Mouse (Mus musculus): Measurements from ENCODE around the gene Nab2. TPM values are rescaled to one million over a fixed set of nuclear protein-coding genes. Genes with fewer than 3 reads are reported as not detected.
A peak's percentile ranks its signal among the peaks of the same experiment; 100 is the strongest.

The Nab2 gene
- 1 to 10 TPM; 2.3 to 4.4 TPM for total RNA-seq (2021)
- long read RNA-seq, experiment 1, partial matches to known transcripts = 1 of 2 reads
- long read RNA-seq, experiment 1, other reads (novel, unspliced or antisense) = 0 of 2 reads
- long read RNA-seq, experiment 2, partial matches to known transcripts = 1 of 6 reads
- long read RNA-seq, experiment 2, other reads (novel, unspliced or antisense) = 4 of 6 reads

DNA sequence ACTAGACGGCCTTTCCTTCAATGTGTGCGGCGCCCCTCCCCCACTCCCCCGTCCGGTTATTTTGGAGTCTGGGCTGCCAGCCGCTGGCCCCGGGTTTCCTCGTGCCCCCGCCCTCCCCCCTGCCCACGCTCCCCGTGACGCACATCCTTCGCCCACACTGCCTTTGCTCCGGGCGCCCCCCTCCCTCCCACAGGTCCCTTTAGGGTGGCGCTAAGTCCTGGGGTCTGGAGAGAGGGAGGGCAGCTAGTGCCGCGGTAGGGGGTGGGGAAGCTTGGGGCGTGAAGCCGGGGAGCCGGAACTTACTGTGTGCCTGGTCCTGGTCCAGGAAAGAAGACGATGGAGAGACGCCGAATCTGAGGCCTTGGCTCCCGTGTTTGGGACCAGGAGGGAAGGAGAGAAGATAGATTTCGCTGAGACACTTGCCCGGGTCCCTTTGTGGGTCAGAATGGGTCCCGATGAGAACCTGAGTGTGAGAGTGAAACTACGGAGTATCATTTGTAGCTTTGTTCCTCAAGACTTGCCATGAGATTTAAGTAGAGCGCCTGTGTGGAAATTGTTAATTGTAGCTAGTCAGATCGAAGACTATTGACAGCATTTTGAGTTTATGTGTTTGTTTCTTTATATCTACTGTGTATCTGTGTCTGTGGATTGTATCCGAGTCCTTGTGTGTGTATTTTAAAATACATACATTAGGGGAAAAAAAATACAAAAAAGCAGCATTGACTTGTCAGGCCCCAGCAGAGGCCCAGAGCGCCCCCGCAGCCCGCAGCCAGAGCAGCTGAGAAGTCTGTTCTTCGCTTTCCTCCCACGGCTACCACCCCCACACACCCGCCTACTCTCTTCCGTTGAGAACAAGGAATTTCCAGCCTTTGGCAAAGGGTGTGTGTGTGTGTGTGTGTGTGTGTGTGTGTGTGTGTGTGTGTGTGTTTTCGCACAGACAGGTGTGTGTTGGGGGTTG, at the start of gene Nab2:
Gene Nab2, minus strand, starts transcription at position 476 of the 958 bp plus-strand sequence.
- intact Hi-C loops (cut with DNase I) = no loop called here
- peak; percentile 75 to 82 for DNase-seq

DNA sequence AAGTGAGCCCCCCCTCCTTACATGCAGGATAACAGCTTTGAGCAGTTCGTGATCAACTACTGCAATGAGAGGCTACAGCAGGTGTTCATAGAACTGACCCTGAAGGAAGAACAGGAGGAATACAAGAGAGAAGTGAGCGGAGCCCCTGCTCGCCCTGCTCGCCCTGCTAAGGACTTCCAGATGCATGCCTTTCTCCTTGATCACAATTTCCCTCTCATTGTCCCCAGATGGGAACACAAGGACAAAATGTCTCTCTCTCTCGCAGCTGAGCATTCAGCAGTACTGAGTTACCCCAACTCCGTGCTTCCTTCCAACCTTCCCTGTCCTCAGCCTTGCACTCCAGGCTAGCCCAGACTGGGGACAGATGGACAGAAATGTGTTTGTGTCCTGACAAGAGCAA, 44.4 kb upstream of the Nab2 start:
- intact Hi-C loops (cut with DNase I) = no loop called here
- no peak for DNase-seq

GRCm38 (mm10) chr10:127710331-127710730, 42.0 kb upstream of the Nab2 start:
- intact Hi-C loops (cut with DNase I) = no loop called here
- DNase-seq = no peak

GRCm38 (mm10) chr10:127708850-127709370, 40.5 kb upstream of the Nab2 start:
- intact Hi-C loops (cut with DNase I) = no loop called here
- DNase-seq = no peak

DNA sequence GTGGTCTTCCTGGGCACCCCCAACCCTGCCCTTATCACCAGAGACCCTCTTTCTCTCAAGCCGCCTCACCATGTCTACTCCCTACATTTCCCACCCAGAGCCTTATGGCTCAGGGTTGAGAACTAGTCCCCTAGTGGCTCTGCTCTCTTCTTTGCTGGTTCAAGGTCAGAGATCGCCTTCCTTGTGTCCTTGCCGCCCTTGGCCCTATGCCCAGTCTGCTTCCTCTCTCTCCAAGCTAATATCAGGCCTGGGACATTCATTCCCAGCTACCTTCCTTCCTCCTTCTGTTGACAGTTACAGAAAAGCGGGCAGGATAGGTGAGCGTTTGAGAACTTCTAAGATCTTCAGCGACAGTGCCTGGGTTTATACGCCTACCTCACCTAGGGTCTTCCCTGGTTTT, 39.4 kb upstream of the Nab2 start:
- no peak for DNase-seq
- intact Hi-C loops (cut with DNase I) = no loop called here

- intact Hi-C loops (cut with DNase I) = no loop called here
- DNase-seq = no peak
These were observed 37.4 kb upstream of the Nab2 start for GRCm38 (mm10) chr10:127705783-127706182.

GRCm38 (mm10) chr10:127704766-127705220, 36.4 kb upstream of the Nab2 start, which contains the start of gene Myo1a:
Gene Myo1a (plus strand): TSS chr10:127705170.
- DNase-seq = no peak

GRCm38 (mm10) chr10:127704293-127704692, 35.9 kb upstream of the Nab2 start:
- intact Hi-C loops (cut with DNase I) = no loop called here
- no peak for DNase-seq

More at GRCm38 (mm10) chr10:127704766-127705220, 36.4 kb upstream of the Nab2 start, which contains the start of gene Myo1a:
- intact Hi-C loops (cut with DNase I) = no loop called here

DNA sequence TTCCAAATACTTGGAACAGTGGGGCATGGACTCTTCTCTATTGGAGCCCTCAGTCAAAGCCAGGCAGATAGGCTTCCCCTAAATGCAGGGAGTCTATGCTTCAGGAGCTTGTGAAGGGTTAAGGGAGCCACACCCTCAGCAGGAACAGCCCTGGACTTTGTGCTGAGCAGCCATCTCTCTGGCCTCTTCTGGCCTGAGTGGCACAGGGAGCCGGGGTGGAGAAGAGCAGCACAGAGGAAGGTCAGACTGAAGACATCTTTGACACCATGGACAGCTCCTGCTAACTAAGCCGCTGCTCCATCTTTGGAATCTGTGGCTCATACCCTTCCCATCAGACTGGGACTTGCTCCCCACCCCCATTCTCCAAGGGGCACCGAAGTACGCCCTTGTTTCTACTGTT, 34.9 kb upstream of the Nab2 start:
- intact Hi-C loops (cut with DNase I) = no loop called here
- DNase-seq = no peak

DNA sequence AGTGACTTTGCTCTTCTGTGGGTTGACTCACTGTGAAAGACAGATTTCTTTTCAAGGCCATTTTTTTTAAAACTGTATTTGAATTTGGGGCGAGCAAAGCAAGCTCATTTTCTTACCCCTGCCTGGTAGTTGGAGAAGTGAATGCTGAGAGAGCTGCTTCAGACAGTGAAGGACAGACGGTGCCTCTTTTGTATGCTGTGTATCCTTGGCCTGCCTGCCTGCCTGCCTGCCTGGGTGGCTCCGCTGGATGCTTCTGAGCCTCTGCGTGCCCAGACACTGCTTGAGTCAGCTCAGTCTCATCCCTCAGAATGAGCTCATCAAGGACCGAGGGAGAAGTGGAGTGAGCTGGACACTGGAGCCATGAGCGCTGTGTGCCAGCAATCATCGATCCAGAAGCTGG, 30.6 kb upstream of the Nab2 start:
- intact Hi-C loops (cut with DNase I) = loop anchor here (5.0 kb wide), 1 partner anchor 238 kb away; no protein-coding TSS in a partner anchor
- no peak for DNase-seq

GRCm38 (mm10) chr10:127695775-127696174, 27.4 kb upstream of the Nab2 start:
- DNase-seq = no peak
- intact Hi-C loops (cut with DNase I) = loop anchor here (5.0 kb wide), 1 partner anchor 242 kb away; no protein-coding TSS in a partner anchor

DNA sequence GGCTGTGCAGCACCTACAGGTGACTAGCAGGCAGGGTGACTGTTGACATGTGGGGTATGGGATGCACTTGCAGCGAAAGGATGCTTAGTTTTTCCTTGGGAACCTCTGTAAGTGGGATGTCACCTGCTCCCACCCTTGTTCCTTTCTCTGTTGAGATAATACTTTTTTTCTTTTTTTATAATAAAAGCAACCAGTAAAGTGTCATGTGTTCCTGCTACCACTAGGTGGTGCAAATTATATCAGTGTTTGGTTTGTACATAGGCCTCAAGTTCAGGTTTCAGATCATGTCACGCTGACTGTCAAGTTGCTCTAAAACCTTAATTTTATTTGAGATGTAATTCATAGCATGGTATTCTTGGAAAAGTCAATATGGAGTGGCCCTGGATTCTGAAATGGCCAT, 26.3 kb upstream of the Nab2 start:
- DNase-seq = no peak
- intact Hi-C loops (cut with DNase I) = loop anchor here (5.0 kb wide), 2 partner anchors 43 to 243 kb away; partner anchors contain the start of gene Zbtb39

DNA sequence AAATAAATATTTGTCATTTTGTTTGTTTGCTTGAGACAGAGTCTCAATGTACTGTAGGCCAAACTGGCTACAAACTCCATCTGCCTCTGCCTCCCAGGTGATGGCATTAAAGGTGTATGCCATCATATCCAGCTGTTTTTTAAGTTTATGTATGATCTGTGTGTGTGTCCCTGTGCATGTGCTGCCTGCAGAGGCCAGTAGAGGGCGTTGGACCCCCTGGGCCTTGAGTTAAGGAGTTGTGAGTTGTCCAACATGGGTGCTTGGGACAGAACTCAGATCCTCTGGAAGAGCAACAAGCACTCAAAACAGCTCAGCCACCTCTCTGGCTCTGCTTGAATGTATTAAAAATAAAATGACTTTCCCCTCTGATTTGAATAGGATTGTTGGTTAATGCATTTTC, 22.7 kb upstream of the Nab2 start:
- DNase-seq = no peak
- intact Hi-C loops (cut with DNase I) = loop anchor here (5.0 kb wide), 1 partner anchor 46 kb away; the partner anchor contains the start of gene Zbtb39

DNA sequence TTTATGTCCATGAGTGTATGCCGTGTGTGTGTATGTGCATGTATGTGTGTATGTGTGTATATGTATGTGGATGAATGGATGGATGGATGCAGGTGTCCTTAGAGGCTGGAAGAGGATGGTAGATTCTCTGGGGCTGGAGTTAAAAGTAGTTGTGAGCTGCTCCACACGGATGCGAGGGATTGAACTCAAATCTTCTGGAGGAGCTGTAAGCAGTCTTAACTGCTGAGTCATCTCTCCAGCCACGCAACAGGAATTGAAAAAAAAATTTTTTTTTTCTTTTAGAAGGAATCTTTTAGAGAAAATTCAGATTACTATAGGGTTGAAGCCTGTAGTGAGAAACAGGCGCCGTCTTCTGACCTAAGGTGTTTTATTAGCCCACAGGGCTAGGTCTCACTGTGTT, 14.5 kb upstream of the Nab2 start:
- no peak for DNase-seq
- intact Hi-C loops (cut with DNase I) = no loop called here

- no peak for DNase-seq
These were observed 11.5 kb upstream of the Nab2 start for GRCm38 (mm10) chr10:127679881-127680280.

DNA sequence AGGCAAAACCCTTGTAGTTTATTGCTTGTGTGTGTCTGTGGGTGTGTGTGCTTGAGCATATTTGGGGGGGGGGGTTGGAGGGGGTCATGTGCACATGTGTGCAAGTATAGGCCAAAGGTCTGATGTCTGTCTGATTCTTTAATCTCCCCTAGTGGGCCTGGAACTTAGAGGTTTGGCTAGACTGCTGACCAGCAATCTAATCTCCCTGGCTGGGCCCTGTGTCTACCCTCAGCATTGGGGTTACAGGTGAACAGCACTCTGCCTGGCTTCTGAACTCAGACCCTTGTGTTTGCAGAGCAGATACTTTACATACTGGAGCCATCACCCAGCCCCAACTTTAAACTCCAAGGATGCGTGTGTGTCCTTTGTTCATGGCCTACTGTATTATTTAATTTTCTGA, 10.8 kb upstream of the Nab2 start:
- intact Hi-C loops (cut with DNase I) = loop anchor here (5.0 to 10.0 kb wide), 3 partner anchors 37 to 336 kb away; partner anchors contain the start of genes Prim1 and Stat6
- no peak for DNase-seq

More at GRCm38 (mm10) chr10:127679881-127680280, 11.5 kb upstream of the Nab2 start:
- intact Hi-C loops (cut with DNase I) = loop anchor here (5.0 to 10.0 kb wide), 3 partner anchors 38 to 335 kb away; partner anchors contain the start of genes Prim1 and Stat6

- DNase-seq = peak in 1 of 2 experiments; percentile 43
- intact Hi-C loops (cut with DNase I) = loop anchor here (5.0 to 10.0 kb wide), 3 partner anchors 35 to 337 kb away; partner anchors contain the start of genes Prim1 and Stat6
These were observed 9.4 kb upstream of the Nab2 start for GRCm38 (mm10) chr10:127677591-127678336.

DNA sequence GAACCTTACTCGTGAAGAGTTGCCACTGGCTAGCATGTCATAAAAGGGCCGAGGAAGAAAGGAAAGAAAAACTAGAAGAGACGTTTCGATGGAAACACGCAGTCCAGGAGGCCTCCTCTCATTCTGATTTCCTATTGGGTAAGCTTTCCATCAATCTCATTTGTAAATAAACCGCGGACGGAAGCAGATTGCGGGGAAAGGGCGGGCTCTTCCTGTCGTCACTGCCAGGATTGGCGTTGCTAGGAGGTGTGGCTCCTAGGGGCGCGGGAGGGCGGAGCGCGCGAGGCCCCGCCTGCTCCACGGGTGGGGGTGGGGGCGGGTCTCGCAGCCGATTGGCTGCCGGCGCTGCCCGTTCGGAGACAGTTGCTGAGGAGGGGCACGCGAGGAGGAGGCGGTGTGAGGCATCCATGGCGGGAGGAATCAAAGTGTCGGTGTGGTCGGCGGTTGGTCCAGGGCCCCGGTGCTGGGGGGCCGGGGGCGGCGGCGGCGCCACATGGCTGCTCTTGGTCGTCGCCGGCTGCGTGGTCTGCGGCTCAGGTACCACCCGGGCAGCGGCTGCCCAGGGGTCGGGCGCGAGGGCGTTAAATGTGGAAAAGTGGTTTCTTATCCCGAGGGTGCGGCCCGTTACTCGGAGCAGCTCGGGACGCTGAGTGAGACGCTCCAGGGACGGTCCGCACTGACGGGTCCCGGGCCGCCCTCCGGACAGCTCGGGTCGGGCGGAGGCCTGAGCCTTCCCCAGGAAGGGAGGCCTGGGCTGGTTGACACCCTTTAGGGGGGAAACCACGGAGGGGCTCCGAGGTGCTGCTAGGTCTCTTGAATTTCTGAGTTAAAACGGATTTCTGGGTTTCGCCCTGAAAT, 8.6 kb upstream of the Nab2 start:
- DNase-seq = peak; percentile 81 to 90
- intact Hi-C loops (cut with DNase I) = loop anchor here (5.0 to 10.0 kb wide), 3 partner anchors 35 to 338 kb away; partner anchors contain the start of genes Prim1 and Stat6
